Mouse (Mus musculus): Measurements from ENCODE around the gene Hist1h4b. TPM values are rescaled to one million over a fixed set of nuclear protein-coding genes. Genes with fewer than 3 reads are reported as not detected.
"Not testable (repeated sequence)": the region's sequence is repeated elsewhere in the genome, so short reads cannot be mapped to it uniquely, and the experiment has no call there.

The Hist1h4b gene
- polyA plus RNA-seq, 1 experiment from 2014 or later, result 5.9 TPM

DNA sequence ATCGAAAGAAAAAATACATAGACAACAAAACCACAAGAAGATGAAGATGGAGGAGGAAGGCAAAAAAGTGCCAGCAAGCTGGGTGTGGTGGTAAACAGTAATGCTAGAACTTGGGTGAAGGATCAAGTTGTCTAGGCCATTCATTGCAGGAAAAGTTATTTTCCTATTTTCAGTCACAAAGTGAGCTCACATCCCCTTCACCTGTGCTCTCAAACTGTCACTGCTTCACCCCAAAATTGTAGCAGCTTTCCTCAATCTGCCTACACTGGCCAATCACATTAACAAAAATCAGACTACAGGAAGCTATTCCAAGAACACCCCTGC, 3.1 kb downstream of the Hist1h4b start:
- peak overlapping the region; percentile 74 for H3K9ac ChIP-seq (ENCODE audit: low read length)
- H3K4me3 ChIP-seq (ENCODE audit: low read depth, low read length), result peak overlapping the region; percentile 38; the same call in 1 of the 2 replicates
- ATAC-seq (replicated peaks; ENCODE audit: low FRiP score), result no peak
- no peaks in the 10 kb centered on the region for H3K36me3 ChIP-seq (ENCODE audit: control insufficient read depth, insufficient read depth, low read length)
- H3K27me3 ChIP-seq (ENCODE audit: control insufficient read depth, insufficient read depth, low read length), result no peaks in the 10 kb centered on the region
- 61% methylated on average over 1 of the region's 1 CpGs for WGBS
- H3K9me3 ChIP-seq (ENCODE audit: control insufficient read depth, low read length), result no peaks in the 10 kb centered on the region
- H3K27ac ChIP-seq (ENCODE audit: low read depth, low read length), result peak overlapping the region; percentile 95
- DNase-seq (ENCODE audit: low spot score), result no peak
- H3K4me2 ChIP-seq (ENCODE audit: low read depth, low read length, severe bottlenecking), result peak overlapping the region; percentile 74; the same call in 1 of the 2 replicates
- peaks cover 8% of the 10 kb centered on the region; the same call in 1 of the 2 replicates for H3K4me1 ChIP-seq (replicated peaks; ENCODE audit: control insufficient read depth, insufficient read depth, low read length)

GRCm38 (mm10) chr13:23760240-23760971, 3.6 kb downstream of the Hist1h4b start:
- H3K4me3 ChIP-seq (ENCODE audit: low read depth, low read length), result peak overlapping the region; percentile 38
- H3K4me1 ChIP-seq (replicated peaks; ENCODE audit: control insufficient read depth, insufficient read depth, low read length), result peaks cover 8% of the 10 kb centered on the region; the same call in 1 of the 2 replicates
- WGBS, result 2% methylated on average over 22 of the region's 27 CpGs
- H3K9me3 ChIP-seq (ENCODE audit: control insufficient read depth, low read length), result no peaks in the 10 kb centered on the region
- no peak for ATAC-seq (replicated peaks; ENCODE audit: low FRiP score)
- no peaks in the 10 kb centered on the region for H3K36me3 ChIP-seq (ENCODE audit: control insufficient read depth, insufficient read depth, low read length)
- peak overlapping the region; percentile 74 for H3K9ac ChIP-seq (ENCODE audit: low read length)
- no peaks in the 10 kb centered on the region for H3K27me3 ChIP-seq (ENCODE audit: control insufficient read depth, insufficient read depth, low read length)
- H3K4me2 ChIP-seq (ENCODE audit: low read depth, low read length, severe bottlenecking), result peak overlapping the region; percentile 74
- peak overlapping the region; percentile 95 for H3K27ac ChIP-seq (ENCODE audit: low read depth, low read length)
- no peak for DNase-seq (ENCODE audit: low spot score)

- ATAC-seq (replicated peaks; ENCODE audit: low FRiP score), result peak; percentile 77
- Histone ChIP-seq H3K27ac (ENCODE audit: low read depth, low read length) (peak within 1 kb of the TSS; percentile 95), H3K4me1 (replicated peaks; ENCODE audit: control insufficient read depth, insufficient read depth, low read length) (peaks cover 8% of the 10 kb centered on the region; the same call in 1 of the 2 replicates), H3K4me3 (ENCODE audit: low read depth, low read length) (peak within 1 kb of the TSS; percentile 38), H3K9me3 (ENCODE audit: control insufficient read depth, low read length) (no peaks in the 10 kb centered on the region), H3K9ac (ENCODE audit: low read length) (peak within 1 kb of the TSS; percentile 77), H3K4me2 (ENCODE audit: low read depth, low read length, severe bottlenecking) (peak within 1 kb of the TSS; percentile 74), H3K27me3 (ENCODE audit: control insufficient read depth, insufficient read depth, low read length) (no peaks in the 10 kb centered on the region), H3K36me3 (ENCODE audit: control insufficient read depth, insufficient read depth, low read length) (no peaks in the 10 kb centered on the region)
- WGBS, result under 1% methylated on average over 61 of the region's 72 CpGs
- peak; percentile 100 for DNase-seq (ENCODE audit: low spot score)
Observed at GRCm38 (mm10) chr13:23760972-23761864, 4.4 kb downstream of the Hist1h4b start, which contains the start of gene Hist1h4a. Gene Hist1h4a (minus strand): TSS chr13:23761230.

DNA sequence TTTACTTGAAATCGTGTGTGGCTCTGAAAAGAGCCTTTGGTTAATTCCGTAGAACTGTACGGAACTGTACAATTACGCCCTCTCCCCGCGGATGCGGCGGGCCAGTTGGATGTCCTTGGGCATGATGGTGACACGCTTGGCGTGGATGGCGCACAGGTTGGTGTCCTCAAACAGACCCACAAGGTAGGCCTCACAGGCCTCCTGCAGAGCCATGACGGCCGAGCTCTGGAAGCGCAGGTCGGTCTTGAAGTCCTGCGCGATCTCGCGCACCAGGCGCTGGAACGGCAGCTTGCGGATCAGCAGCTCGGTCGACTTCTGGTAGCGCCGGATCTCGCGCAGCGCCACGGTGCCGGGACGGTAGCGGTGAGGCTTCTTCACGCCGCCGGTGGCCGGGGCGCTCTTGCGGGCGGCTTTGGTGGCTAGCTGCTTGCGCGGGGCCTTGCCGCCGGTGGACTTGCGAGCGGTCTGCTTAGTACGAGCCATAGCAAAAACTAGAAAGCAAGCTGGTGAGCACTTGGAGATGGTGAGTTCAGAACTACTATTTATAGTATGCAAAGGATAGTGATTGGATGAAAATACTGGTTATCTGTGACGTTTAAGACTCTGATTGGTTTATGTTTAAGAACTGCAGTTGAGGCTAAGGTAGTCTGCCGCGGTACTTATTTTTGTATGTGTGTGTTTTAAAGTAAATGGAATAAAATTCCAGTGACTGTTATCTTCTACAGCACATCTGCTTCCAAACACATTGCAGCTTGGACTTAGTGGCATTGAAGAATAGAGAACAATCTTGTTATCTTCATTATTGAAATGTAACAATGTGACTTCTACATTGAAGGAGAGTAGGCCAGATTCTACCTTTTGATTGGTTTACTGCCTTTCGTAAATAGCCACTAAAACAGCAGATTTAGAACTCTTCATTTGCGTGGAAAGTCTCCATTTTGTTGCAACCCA, 5.3 kb downstream of the Hist1h4b start, which contains the start of gene Hist1h3a:
Gene Hist1h3a (minus strand): TSS at position 516 of the 951 bp plus-strand sequence.
- not testable (repeated sequence) for H3K9me3 ChIP-seq (ENCODE audit: control insufficient read depth, low read length); H3K27me3 ChIP-seq (ENCODE audit: control insufficient read depth, insufficient read depth, low read length); H3K4me1 ChIP-seq (replicated peaks; ENCODE audit: control insufficient read depth, insufficient read depth, low read length); H3K36me3 ChIP-seq (ENCODE audit: control insufficient read depth, insufficient read depth, low read length)
- 1% methylated on average over 25 of the region's 52 CpGs for WGBS
- ATAC-seq (replicated peaks; ENCODE audit: low FRiP score) (peak; percentile 62), DNase-seq (ENCODE audit: low spot score) (peak; percentile 79)
- H3K4me2 ChIP-seq (ENCODE audit: low read depth, low read length, severe bottlenecking), result peak within 1 kb of the TSS; percentile 74
- peak within 1 kb of the TSS; percentile 77 for H3K9ac ChIP-seq (ENCODE audit: low read length)
- H3K4me3 ChIP-seq (ENCODE audit: low read depth, low read length), result peak within 1 kb of the TSS; percentile 55
- H3K27ac ChIP-seq (ENCODE audit: low read depth, low read length), result peak within 1 kb of the TSS; percentile 95

DNA sequence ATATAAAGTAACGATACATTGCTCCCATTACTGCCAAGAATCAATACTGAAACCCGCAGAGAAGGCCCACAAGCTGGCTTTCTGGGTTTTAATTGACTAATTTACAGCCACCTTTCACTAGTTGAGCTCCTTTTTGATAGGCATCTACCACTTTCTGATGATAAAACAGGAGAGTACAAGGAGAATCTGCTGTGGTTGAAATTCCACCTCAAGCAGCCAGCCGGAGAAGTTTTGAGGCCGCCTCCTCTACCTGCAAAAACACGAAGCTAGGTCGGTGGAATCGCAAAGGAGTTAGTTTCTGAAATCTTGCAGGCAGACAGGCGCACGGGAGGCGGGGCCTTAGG, 6.4 kb downstream of the Hist1h4b start:
- no peak for DNase-seq (ENCODE audit: low spot score)
- under 1% methylated on average over 10 of the region's 10 CpGs for WGBS
- no peaks in the 10 kb centered on the region for H3K27me3 ChIP-seq (ENCODE audit: control insufficient read depth, insufficient read depth, low read length)
- H3K4me2 ChIP-seq (ENCODE audit: low read depth, low read length, severe bottlenecking), result peak overlapping the region; percentile 74
- no peak for ATAC-seq (replicated peaks; ENCODE audit: low FRiP score)
- peak overlapping the region; percentile 94 for H3K27ac ChIP-seq (ENCODE audit: low read depth, low read length)
- peak overlapping the region; percentile 55 for H3K4me3 ChIP-seq (ENCODE audit: low read depth, low read length)
- no peaks in the 10 kb centered on the region for H3K36me3 ChIP-seq (ENCODE audit: control insufficient read depth, insufficient read depth, low read length)
- peaks cover 4% of the 10 kb centered on the region; the same call in 1 of the 2 replicates for H3K4me1 ChIP-seq (replicated peaks; ENCODE audit: control insufficient read depth, insufficient read depth, low read length)
- H3K9ac ChIP-seq (ENCODE audit: low read length), result peak overlapping the region; percentile 44
- H3K9me3 ChIP-seq (ENCODE audit: control insufficient read depth, low read length), result no peaks in the 10 kb centered on the region

GRCm38 (mm10) chr13:23763586-23764323, 6.9 kb downstream of the Hist1h4b start, which contains the start of gene Hist1h1a:
Gene Hist1h1a (plus strand): TSS chr13:23763666.
- 3% methylated on average over 34 of the region's 34 CpGs for WGBS
- peak; percentile 95 for DNase-seq (ENCODE audit: low spot score)
- no peaks in the 10 kb centered on the region for H3K27me3 ChIP-seq (ENCODE audit: control insufficient read depth, insufficient read depth, low read length)
- H3K9ac ChIP-seq (ENCODE audit: low read length), result peak within 1 kb of the TSS; percentile 86
- peak within 1 kb of the TSS; percentile 74 for H3K4me2 ChIP-seq (ENCODE audit: low read depth, low read length, severe bottlenecking)
- peak within 1 kb of the TSS; percentile 94 for H3K27ac ChIP-seq (ENCODE audit: low read depth, low read length)
- no peaks in the 10 kb centered on the region for H3K36me3 ChIP-seq (ENCODE audit: control insufficient read depth, insufficient read depth, low read length)
- peak within 1 kb of the TSS; percentile 55 for H3K4me3 ChIP-seq (ENCODE audit: low read depth, low read length)
- H3K4me1 ChIP-seq (replicated peaks; ENCODE audit: control insufficient read depth, insufficient read depth, low read length), result peaks cover 4% of the 10 kb centered on the region; the same call in 1 of the 2 replicates
- peak; percentile 77 for ATAC-seq (replicated peaks; ENCODE audit: low FRiP score)
- H3K9me3 ChIP-seq (ENCODE audit: control insufficient read depth, low read length), result no peaks in the 10 kb centered on the region

- Histone ChIP-seq H3K27me3 (ENCODE audit: control insufficient read depth, insufficient read depth, low read length) (no peaks in the 10 kb centered on the region), H3K27ac (ENCODE audit: low read depth, low read length) (peak overlapping the region; percentile 94), H3K4me3 (ENCODE audit: low read depth, low read length) (peak overlapping the region; percentile 55), H3K9ac (ENCODE audit: low read length) (peak overlapping the region; percentile 86), H3K4me1 (replicated peaks; ENCODE audit: control insufficient read depth, insufficient read depth, low read length) (peaks cover 4% of the 10 kb centered on the region; the same call in 1 of the 2 replicates), H3K36me3 (ENCODE audit: control insufficient read depth, insufficient read depth, low read length) (no peaks in the 10 kb centered on the region), H3K4me2 (ENCODE audit: low read depth, low read length, severe bottlenecking) (peak overlapping the region; percentile 74), H3K9me3 (ENCODE audit: control insufficient read depth, low read length) (no peaks in the 10 kb centered on the region)
- WGBS, result 32% methylated on average over 12 of the region's 12 CpGs
- ATAC-seq (replicated peaks; ENCODE audit: low FRiP score) (no peak), DNase-seq (ENCODE audit: low spot score) (no peak)
Observed at GRCm38 (mm10) chr13:23764324-23765171, 7.7 kb downstream of the Hist1h4b start.
